Mouse (Mus musculus): ENCODE measurements around the gene Slc13a2. TPM values are rescaled to one million over a fixed set of nuclear protein-coding genes. Genes with fewer than 3 reads are reported as not detected.

The Slc13a2 gene
- polyA plus RNA-seq, 3 experiments from 2014 or later: not detected

DNA sequence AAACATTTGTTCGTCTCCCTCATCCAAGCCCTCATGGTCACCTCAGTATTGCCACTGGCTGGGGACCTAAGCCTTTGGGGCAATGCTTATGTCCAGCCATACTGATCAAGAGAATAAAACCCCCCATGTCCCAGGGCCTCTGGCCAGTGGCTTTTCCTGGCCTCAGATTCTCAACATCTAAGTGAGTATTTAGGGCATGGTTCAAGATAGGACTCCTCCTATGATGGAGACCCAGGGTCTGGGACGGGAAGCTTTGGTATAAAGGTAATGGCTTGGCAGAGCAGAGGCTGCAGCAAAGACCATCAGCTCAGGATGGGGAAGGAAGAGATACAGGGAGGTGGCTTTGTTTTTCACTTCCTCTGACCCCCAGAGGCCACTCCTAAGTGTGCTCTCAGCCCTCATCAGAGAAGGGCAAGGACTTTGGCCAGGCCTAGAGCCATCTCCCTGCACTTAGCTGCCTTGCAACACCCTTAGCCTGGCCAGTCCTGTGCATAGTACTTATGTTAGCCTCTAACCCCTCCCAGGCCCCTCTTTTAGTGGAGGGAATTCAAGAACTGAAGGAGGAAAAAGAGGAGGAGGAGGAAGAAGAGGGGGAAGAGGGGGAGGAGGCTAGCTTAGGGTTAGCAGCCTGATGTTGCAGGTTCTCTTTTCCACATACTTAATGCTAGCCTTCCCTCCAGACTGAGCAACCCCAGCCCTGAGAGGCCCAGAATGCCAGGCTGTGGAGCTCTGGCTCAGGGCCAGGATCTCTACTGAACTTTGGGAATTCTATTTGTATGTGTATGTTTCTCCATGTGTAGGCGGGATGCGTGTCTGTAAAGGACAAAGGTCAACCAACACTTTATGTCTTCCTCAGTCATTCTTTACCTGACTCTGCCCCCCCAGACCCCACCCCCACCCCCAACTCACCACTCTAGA, 72.3 kb downstream of the Slc13a2 start:
- ATAC-seq: no peak

DNA sequence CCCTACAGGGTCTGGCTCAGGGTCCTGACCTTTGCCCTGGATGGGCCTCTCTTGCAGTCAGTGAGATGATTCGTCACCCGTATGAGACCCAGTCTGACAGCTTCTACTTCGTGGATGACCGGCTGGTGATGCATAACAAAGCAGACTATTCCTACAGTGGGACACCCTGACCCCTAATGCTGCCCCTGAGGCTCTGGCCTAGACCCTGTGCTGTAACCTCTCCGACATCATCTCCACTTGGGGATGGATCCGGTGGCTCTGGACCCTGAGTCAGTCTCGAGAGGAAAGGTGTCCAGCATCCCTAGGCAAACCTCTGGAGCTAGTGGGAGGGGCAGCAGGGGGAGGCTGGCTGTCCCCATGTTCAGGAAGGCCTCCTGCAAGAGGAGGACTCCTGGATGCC, 73.5 kb downstream of the Slc13a2 start:
- no peak for ATAC-seq

DNA sequence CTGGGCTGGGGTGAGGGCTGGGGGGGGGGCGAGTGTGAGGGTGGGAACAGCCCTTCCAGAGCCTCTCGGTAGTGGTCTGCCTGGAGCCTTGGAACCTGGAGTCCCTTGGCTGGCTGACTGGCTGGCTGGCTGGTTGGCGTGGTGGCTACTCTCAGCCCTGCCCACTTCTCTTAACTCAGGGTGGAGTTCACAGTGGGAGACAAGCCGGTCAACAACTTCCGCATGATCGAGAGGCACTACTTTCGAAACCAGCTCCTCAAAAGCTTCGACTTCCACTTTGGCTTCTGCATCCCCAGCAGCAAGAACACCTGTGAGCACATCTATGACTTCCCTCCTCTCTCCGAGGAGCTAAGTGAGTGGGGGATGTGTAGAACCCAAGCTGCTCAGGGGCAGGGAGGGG, 74.1 kb downstream of the Slc13a2 start:
- ATAC-seq: no peak

Other genes with a start within 250 kb of the Slc13a2 start
- gene Nek8, start 245.5 kb downstream of the Slc13a2 start, polyA plus RNA-seq (2017; shearing (Covaris generic)): 10 to 100 TPM in 2 of 3 experiments, 1 to 10 TPM in 1; 9.1 to 13.2 (median 11.3) TPM
- 1 to 10 TPM; 2.7 to 3.6 (median 3.2) TPM for gene Tlcd1, start 245.5 kb downstream of the Slc13a2 start, polyA plus RNA-seq (2017; shearing (Covaris generic))
- gene Rpl23a, start 238.6 kb downstream of the Slc13a2 start, polyA plus RNA-seq (2017; shearing (Covaris generic)): 1,000 to 10,000 TPM; 2,768 to 4,435 (median 3,801) TPM
- gene Rab34, start 233.8 kb downstream of the Slc13a2 start, polyA plus RNA-seq (2017; shearing (Covaris generic)): 1 to 10 TPM in 1 of 3 experiments, not detected in 2; 1.4 TPM
- 1 to 10 TPM; 1.9 to 5.4 (median 3.5) TPM for gene Proca1, start 228.8 kb downstream of the Slc13a2 start, polyA plus RNA-seq (2017; shearing (Covaris generic))
- 100 to 1,000 TPM; 103 to 118 (median 104) TPM for gene Sdf2, start 176.5 kb downstream of the Slc13a2 start, polyA plus RNA-seq (2017; shearing (Covaris generic))
- 10 to 100 TPM; 16.6 to 18.7 (median 16.9) TPM for gene Supt6, start 176.2 kb downstream of the Slc13a2 start, polyA plus RNA-seq (2017; shearing (Covaris generic))
- gene 2610507B11Rik, start 160.5 kb downstream of the Slc13a2 start, polyA plus RNA-seq (2017; shearing (Covaris generic)): 10 to 100 TPM; 26.4 to 41.9 (median 27.3) TPM
- gene BC030499, start 131.4 kb downstream of the Slc13a2 start, polyA plus RNA-seq (2017; shearing (Covaris generic)): under 1 TPM; 0.44 to 0.79 (median 0.48) TPM
- gene Spag5, start 120.7 kb downstream of the Slc13a2 start, polyA plus RNA-seq (2017; shearing (Covaris generic)): 10 to 100 TPM in 1 of 3 experiments, 1 to 10 TPM in 2; 2.2 to 22.1 (median 3.4) TPM
- gene Aldoc, start 99.2 kb downstream of the Slc13a2 start, polyA plus RNA-seq (2017; shearing (Covaris generic)): 1 to 10 TPM; 4.0 to 9.6 (median 7.6) TPM
- 10 to 100 TPM; 55.1 to 70.1 (median 57.5) TPM for gene Pigs, start 93.8 kb downstream of the Slc13a2 start, polyA plus RNA-seq (2017; shearing (Covaris generic))
- 10 to 100 TPM; 11.3 to 29.0 (median 11.9) TPM for gene Unc119, start 78.7 kb downstream of the Slc13a2 start, polyA plus RNA-seq (2017; shearing (Covaris generic))
- not detected for gene Foxn1, start 35.7 kb downstream of the Slc13a2 start, polyA plus RNA-seq (2017; shearing (Covaris generic))
- gene Slc46a1, start 43.5 kb upstream of the Slc13a2 start, polyA plus RNA-seq (2017; shearing (Covaris generic)): 1 to 10 TPM in 2 of 3 experiments, under 1 TPM in 1; 0.36 to 4.3 (median 3.7) TPM
- 1 to 10 TPM in 1 of 3 experiments, under 1 TPM in 2; 0.41 to 2.2 (median 0.97) TPM for gene Sarm1, start 75.5 kb upstream of the Slc13a2 start, polyA plus RNA-seq (2017; shearing (Covaris generic))
- not detected for gene Vtn, start 76.9 kb upstream of the Slc13a2 start, polyA plus RNA-seq (2017; shearing (Covaris generic))
- not detected for gene Sebox, start 81.2 kb upstream of the Slc13a2 start, polyA plus RNA-seq (2017; shearing (Covaris generic))
- gene Tmem199, start 90.0 kb upstream of the Slc13a2 start, polyA plus RNA-seq (2017; shearing (Covaris generic)): 10 to 100 TPM; 42.2 to 59.5 (median 54.9) TPM
- gene Poldip2, start 90.0 kb upstream of the Slc13a2 start, polyA plus RNA-seq (2017; shearing (Covaris generic)): 10 to 100 TPM; 12.4 to 16.8 (median 13.2) TPM
- gene Tnfaip1, start 114.1 kb upstream of the Slc13a2 start, polyA plus RNA-seq (2017; shearing (Covaris generic)): 10 to 100 TPM; 14.6 to 20.3 (median 16.9) TPM
- gene Ift20, start 114.1 kb upstream of the Slc13a2 start, polyA plus RNA-seq (2017; shearing (Covaris generic)): 100 to 1,000 TPM; 104 to 117 (median 111) TPM
- 10 to 100 TPM; 15.0 to 38.9 (median 18.8) TPM for gene Tmem97, start 128.6 kb upstream of the Slc13a2 start, polyA plus RNA-seq (2017; shearing (Covaris generic))